Mouse (Mus musculus) testis, postnatal 10 days (tissue): ENCODE data around the gene Gins1.
A peak's percentile ranks its signal among the peaks of the same experiment; 100 is the strongest.

Source experiments
- DNase-seq: peaks from one replicate; pipeline ENCODE4 v3.0.0; 2021; ENCODE audit warnings: low spot score

The Gins1 gene

GRCm38 (mm10) chr2:150963246-150963645, 58.0 kb downstream of the Gins1 start:
- DNase-seq: no peak

- DNase-seq: peak; percentile 18
These were observed 59.4 kb downstream of the Gins1 start for GRCm38 (mm10) chr2:150964641-150965040.

- DNase-seq: peak; percentile 33
These were observed 60.8 kb downstream of the Gins1 start for GRCm38 (mm10) chr2:150965951-150966350.

- peak; percentile 22 for DNase-seq
These were observed 62.3 kb downstream of the Gins1 start for GRCm38 (mm10) chr2:150967491-150967890.

- peak; percentile 23 for DNase-seq
These were observed 64.0 kb downstream of the Gins1 start for GRCm38 (mm10) chr2:150969231-150969630.

- DNase-seq: peak; percentile 27
These were observed 66.7 kb downstream of the Gins1 start for GRCm38 (mm10) chr2:150971856-150972255.

- peak; percentile 29 for DNase-seq
These were observed 67.5 kb downstream of the Gins1 start for GRCm38 (mm10) chr2:150972681-150973080.

GRCm38 (mm10) chr2:150973401-150974115, 68.4 kb downstream of the Gins1 start:
- DNase-seq: peak; percentile 40

GRCm38 (mm10) chr2:150976871-150977270, 71.7 kb downstream of the Gins1 start:
- peak; percentile 27 for DNase-seq

GRCm38 (mm10) chr2:150977676-150978075, 72.5 kb downstream of the Gins1 start:
- DNase-seq: peak; percentile 17

- peak; percentile 24 for DNase-seq
These were observed 73.6 kb downstream of the Gins1 start for GRCm38 (mm10) chr2:150978791-150979190.

- DNase-seq: peak; percentile 29
These were observed 74.8 kb downstream of the Gins1 start for GRCm38 (mm10) chr2:150979861-150980620.
